Mouse (Mus musculus) skeletal muscle tissue, adult 2 months (tissue): Measurements from ENCODE around the gene Pi4ka.
"Not testable (repeated sequence)": the region's sequence is repeated elsewhere in the genome, so short reads cannot be mapped to it uniquely, and the experiment has no call there.

Source experiments
- DNase-seq: peaks from one replicate; pipeline ENCODE4 v3.0.0-alpha.2; 2012; ENCODE audit warnings: low read depth, low spot score

Pi4ka gene

GRCm38 (mm10) chr16:17233702-17234498, 172.2 kb downstream of the Pi4ka start:
- DNase-seq, result no peak

- DNase-seq, result peak; percentile 88
Observed at GRCm38 (mm10) chr16:17232794-17233701, 173.1 kb downstream of the Pi4ka start, which contains the start of gene Hic2. Hic2 (plus strand) TSS chr16:17233572.

DNA sequence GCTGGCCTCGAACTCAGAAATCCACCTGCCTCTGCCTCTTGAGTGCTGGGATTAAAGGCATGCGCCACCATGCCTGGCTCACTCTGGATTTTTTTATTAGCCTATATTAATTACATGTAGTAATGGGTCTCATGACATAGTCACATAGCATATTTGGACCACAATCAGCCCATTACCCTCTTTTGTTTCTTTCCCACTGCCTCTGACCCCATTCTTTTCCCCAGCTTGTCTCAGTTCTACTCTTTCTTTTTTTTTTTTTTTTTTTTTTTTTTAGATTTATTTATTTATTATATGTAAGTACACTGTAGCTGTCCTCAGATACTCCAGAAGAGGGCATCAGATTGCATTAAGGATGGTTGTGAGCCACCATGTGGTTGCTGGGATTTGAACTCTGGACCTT, 174.6 kb downstream of the Pi4ka start:
- not testable (repeated sequence) for DNase-seq
